Mouse (Mus musculus) lung, postnatal 0 days (tissue): Measurements from ENCODE around the gene Hamp2.

Experiments used
- CTCF ChIP-seq: IDR thresholded peaks from 2 replicates; pipeline ENCODE4 v1.5.1; 2016; ENCODE audit warnings: antibody characterized with exemption, mild to moderate bottlenecking
- EP300 ChIP-seq: IDR thresholded peaks from 2 replicates; pipeline ENCODE4 v1.6.1; 2016; ENCODE audit warnings: antibody characterized with exemption, mild to moderate bottlenecking, control low read depth

DNA sequence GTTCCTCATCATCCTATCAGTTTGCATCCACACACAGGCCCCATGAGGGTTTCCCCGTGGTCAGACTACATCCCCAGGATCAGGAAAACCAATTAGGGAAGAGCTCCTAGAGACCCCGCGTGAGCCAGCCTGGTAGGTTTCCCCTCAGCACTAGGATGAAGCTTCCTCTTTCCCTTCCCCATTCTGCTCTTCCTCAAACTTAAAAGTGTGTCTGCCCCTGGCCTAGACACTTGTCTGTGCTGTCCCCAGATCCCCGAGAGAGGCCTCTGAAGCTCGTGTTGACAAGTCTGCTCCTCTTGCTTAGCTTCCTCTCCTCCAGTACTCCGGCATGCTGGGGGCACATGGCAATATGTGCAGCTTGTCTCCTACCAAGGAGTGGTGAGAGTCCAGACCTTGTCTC, 29.0 kb upstream of the Hamp2 start:
- TF ChIP-seq EP300 = no peak
- no peak for TF ChIP-seq CTCF
